Mouse (Mus musculus): ENCODE data around the gene Mfsd6. TPM values are rescaled to one million over a fixed set of nuclear protein-coding genes. Genes with fewer than 3 reads are reported as not detected.
A peak's percentile ranks its signal among the peaks of the same experiment; 100 is the strongest.

Gene Mfsd6
- total and polyA plus RNA-seq, 3 experiments = 2.9 to 6.4 TPM; not detected in 1

DNA sequence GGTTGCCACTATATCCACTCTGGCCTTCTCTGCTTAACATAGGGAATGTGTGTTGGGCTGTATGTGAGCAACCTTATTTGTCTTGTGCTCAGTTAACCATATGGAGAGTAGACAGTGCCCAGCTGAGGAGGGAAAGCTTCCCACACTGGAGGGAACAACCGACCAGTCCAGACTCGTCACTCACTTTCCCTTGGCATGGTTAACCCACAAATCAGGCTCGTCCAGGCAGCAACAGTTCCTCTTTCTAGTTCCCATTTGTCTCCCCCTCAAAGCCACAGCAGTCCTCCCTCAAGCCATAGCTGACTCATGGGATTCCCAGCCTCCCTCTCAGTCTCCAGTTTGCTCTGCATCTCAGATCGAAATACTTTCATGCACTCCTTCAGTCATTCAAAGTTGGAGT lies 4.7 kb downstream of the Mfsd6 start:
- DNase-seq (ENCODE audit: low read depth, low spot score) = peak; percentile 86
- Histone ChIP-seq H3K9me3 (replicated peaks; ENCODE audit: insufficient read depth, low read length) (no peaks in the 10 kb centered on the region), H3K4me3 (ENCODE audit: control insufficient read depth in 1 of 2, insufficient read depth in 1 of 2, low read depth in 2 of 2, low read length in 2 of 2) (no peak overlapping the region), H3K27ac (ENCODE audit: control insufficient read depth, low read depth, low read length) (no peak overlapping the region), H3K27me3 (ENCODE audit: control insufficient read depth in 1 of 2, insufficient read depth in 2 of 2, low read length in 2 of 2) (no peaks in the 10 kb centered on the region), H3K9ac (ENCODE audit: control insufficient read depth, low read depth, low read length, poor library complexity, severe bottlenecking) (no peak overlapping the region), H3K79me2 (ENCODE audit: control insufficient read depth, insufficient read depth, low read length, poor library complexity) (peaks cover 5% of the 10 kb centered on the region; the same call in 1 of the 2 replicates), H3K4me1 (ENCODE audit: control insufficient read depth in 1 of 2, insufficient read depth in 2 of 2, low read length in 2 of 2) (peaks cover 7 to 15% of the 10 kb centered on the region in 2 experiments; a peak in 3 of 4 replicates), H3K36me3 (ENCODE audit: control insufficient read depth in 1 of 2, insufficient read depth in 2 of 2, low read length in 2 of 2) (peaks cover 0 to 10% of the 10 kb centered on the region in 2 experiments; a peak in 3 of 4 replicates)
- no peak for TF ChIP-seq UBTF (IDR thresholded peaks at IDR 0.05; ENCODE audit: borderline replicate concordance, insufficient read depth, low read depth, low read length)
- peak; percentile 36; the same call in 1 of the 2 replicates for TF ChIP-seq SIN3A (IDR thresholded peaks at IDR 0.05; ENCODE audit: low read length)
- TF ChIP-seq TCF12 (IDR thresholded peaks at IDR 0.05; ENCODE audit: low read depth, low read length) = peak; percentile 84
- peak; percentile 85 to 93 for TF ChIP-seq EP300 (IDR thresholded peaks at IDR 0.05; ENCODE audit: low read depth in 1 of 2, low read length in 2 of 2)
- no peak for TF ChIP-seq MYB (IDR thresholded peaks at IDR 0.05; ENCODE audit: low read depth, low read length)
- no peak for TF ChIP-seq USF2 (IDR thresholded peaks at IDR 0.05; ENCODE audit: borderline replicate concordance in 1 of 2, insufficient read depth in 1 of 2, low read depth in 1 of 2, low read length in 2 of 2)
- TF ChIP-seq ETS1 (IDR thresholded peaks at IDR 0.05; ENCODE audit: low read depth, low read length) = peak; percentile 76
- TF ChIP-seq MAFK (IDR thresholded peaks at IDR 0.05; ENCODE audit: borderline replicate concordance, low read depth, low read length) = 0 out of 2 replicates have a peak, but pooled peaks have one; percentile 18
- peak; percentile 89 for TF ChIP-seq RCOR1 (IDR thresholded peaks at IDR 0.05; ENCODE audit: low read depth, low read length)
- peak; percentile 61 for TF ChIP-seq GATA1 (IDR thresholded peaks at IDR 0.05; ENCODE audit: low read depth, low read length)
- no peak for TF ChIP-seq USF1 (IDR thresholded peaks at IDR 0.05; ENCODE audit: low read depth, low read length)
- 0 out of 2 replicates have a peak, but pooled peaks have one; percentile 45 for TF ChIP-seq TBP (IDR thresholded peaks at IDR 0.05; ENCODE audit: low read depth, low read length)
- TF ChIP-seq TAL1 (IDR thresholded peaks at IDR 0.05; ENCODE audit: low read length) = peak; percentile 82

DNA sequence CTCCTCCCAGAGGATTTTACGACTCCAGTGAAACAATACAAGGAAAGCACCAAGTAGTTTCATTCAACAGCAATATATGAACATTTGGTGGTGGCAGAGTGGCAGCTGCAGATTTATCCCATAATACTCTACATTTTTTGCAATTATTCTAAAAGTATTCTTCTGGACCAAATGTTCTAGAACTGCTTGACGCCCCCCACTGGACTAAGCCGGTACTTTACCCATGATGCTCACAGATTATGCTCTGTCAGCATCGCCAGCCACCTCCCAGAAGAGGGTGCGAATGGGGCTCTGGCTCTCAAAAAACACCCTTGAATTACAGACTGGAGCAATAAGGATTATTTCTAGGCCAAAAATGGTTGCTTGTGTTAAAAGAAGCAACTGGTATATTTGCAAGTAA lies 8.2 kb downstream of the Mfsd6 start:
- Histone ChIP-seq H3K9ac (ENCODE audit: control insufficient read depth, low read depth, low read length, poor library complexity, severe bottlenecking) (no peak overlapping the region), H3K4me3 (ENCODE audit: control insufficient read depth in 1 of 2, insufficient read depth in 1 of 2, low read depth in 2 of 2, low read length in 2 of 2) (no peak overlapping the region), H3K9me3 (replicated peaks; ENCODE audit: insufficient read depth, low read length) (no peaks in the 10 kb centered on the region), H3K4me1 (ENCODE audit: control insufficient read depth in 1 of 2, insufficient read depth in 2 of 2, low read length in 2 of 2) (peaks cover 7 to 9% of the 10 kb centered on the region in 2 experiments; a peak in 3 of 4 replicates), H3K27ac (ENCODE audit: control insufficient read depth, low read depth, low read length) (no peak overlapping the region), H3K36me3 (ENCODE audit: control insufficient read depth in 1 of 2, insufficient read depth in 2 of 2, low read length in 2 of 2) (peaks cover 0 to 6% of the 10 kb centered on the region in 2 experiments; a peak in 3 of 4 replicates), H3K79me2 (ENCODE audit: control insufficient read depth, insufficient read depth, low read length, poor library complexity) (no peaks in the 10 kb centered on the region), H3K27me3 (ENCODE audit: control insufficient read depth in 1 of 2, insufficient read depth in 2 of 2, low read length in 2 of 2) (no peaks in the 10 kb centered on the region)
- TF ChIP-seq MEF2A (IDR thresholded peaks at IDR 0.05; ENCODE audit: extremely low read depth, insufficient replicate concordance, low read depth, low read length, poor library complexity, severe bottlenecking) (no peak), CTCF (IDR thresholded peaks at IDR 0.05 in 2 of 3, conservative IDR thresholded peaks at IDR 0.05 in 1 of 3; ENCODE audit: control insufficient read depth in 1 of 3, insufficient read depth in 1 of 3, low read depth in 2 of 3, low read length in 3 of 3, poor library complexity in 1 of 3, severe bottlenecking in 1 of 3) (peak; percentile 35 to 36 (median 35)), ZNF384 (IDR thresholded peaks at IDR 0.05; ENCODE audit: low read depth, low read length) (no peak), HCFC1 (IDR thresholded peaks at IDR 0.05; ENCODE audit: low read depth, low read length) (no peak)
- DNase-seq (ENCODE audit: low read depth, low spot score) = no peak
